Mouse (Mus musculus): Measurements from ENCODE around the gene Nat8f3.
"Not testable (repeated sequence)": the region's sequence is repeated elsewhere in the genome, so short reads cannot be mapped to it uniquely, and the experiment has no call there.

DNA sequence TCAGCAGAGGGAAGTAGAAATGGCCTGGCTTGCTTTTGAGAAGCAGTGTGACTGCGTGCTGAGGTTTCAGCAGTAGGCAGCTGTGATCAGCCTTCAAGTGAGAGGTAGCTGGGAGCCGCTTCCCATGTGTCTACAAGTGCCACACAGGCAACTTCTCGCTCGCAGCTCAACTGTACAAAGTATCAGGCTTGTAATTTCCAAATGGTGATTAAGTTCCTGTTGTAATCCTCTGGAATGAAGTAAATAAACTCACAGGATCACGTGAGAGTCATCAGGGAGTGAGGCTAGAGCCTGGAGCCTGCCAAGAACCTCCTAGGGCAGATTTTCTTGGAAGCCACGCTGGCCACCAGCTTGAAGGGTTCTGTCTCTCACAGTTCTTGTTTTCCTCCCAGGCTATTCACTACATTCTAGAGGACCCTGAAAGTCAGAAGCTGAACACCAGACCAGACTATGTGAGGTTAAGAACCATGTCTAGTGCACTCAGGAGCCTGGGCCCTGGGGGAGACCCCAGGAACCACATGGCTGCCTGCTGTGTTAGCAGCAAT lies 9.8 kb downstream of the Nat8f3 start:
- not testable (repeated sequence) for TF ChIP-seq HCFC1 (IDR thresholded peaks at IDR 0.05; ENCODE audit: low read depth, low read length); ELF1 (IDR thresholded peaks at IDR 0.05; ENCODE audit: low read depth, low read length); POLR2AphosphoS5 (IDR thresholded peaks at IDR 0.05; ENCODE audit: borderline replicate concordance, low read depth, low read length); CHD1 (IDR thresholded peaks at IDR 0.05; ENCODE audit: low read depth, low read length); CTCF (IDR thresholded peaks at IDR 0.05 in 2 of 3, conservative IDR thresholded peaks at IDR 0.05 in 1 of 3; ENCODE audit: control insufficient read depth in 1 of 3, insufficient read depth in 1 of 3, low read depth in 2 of 3, low read length in 3 of 3, poor library complexity in 1 of 3, severe bottlenecking in 1 of 3)
